Mouse (Mus musculus) spleen, embryonic (tissue): ENCODE measurements at regions not wholly inside any gene's neighbourhood (a gene's known extent, or its start where the extent isn't known, plus 50 kb on each side); places are given as distances from the start of the nearest gene placed in this dataset.

Experiments used
- CTCF ChIA-PET: fragments of 350-600 bp; sonication (Branson Sonifier 250); formaldehyde crosslinking; loops from one replicate; lab custom pipeline; 2022; lab: Charles Lee

DNA sequence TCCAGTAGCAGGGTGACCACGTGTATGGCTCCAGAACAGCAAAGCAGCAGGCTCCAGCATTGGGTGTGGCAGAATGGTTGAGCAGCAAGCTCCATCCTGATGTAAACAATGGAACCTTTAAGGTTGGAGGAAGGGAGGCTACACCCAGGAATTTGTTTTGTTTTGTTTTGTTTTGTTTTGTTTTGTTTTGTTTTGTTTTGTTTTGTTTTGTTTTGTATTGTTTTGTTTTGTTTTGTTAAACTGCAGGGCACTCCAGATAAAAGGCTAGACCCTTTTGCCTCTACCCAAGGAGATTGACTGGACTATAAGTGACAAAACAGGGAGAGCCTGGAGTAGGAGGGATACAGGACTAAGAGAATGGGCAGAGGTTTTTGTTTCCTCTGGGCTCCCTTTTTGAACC lies 647.5 kb downstream of the Kcnj3 start:
- CTCF ChIA-PET: no interaction called here

DNA sequence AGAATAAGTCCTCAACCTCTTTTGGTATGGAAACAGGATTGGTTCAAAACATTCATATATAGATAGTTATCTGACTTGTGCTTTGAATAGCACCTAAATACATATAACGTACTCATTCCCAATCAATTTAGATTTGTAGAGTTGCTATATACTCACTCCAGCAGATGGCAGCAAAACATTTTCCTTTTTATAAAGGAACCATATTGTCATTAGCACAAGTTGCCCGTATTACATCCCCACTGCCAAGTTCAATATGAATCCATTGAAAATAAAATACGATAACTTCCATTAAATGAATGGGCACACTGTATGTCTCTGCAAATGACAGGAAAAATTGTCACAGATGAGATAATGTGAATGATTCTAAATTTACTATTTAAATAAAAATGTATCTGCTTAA lies 673.8 kb downstream of the Kcnj3 start:
- CTCF ChIA-PET: no interaction called here

- CTCF ChIA-PET: interaction anchor here (0.6 kb wide), 1 partner anchor 9 kb away, joined by 3 read pairs; no protein-coding TSS in a partner anchor
Observed at GRCm38 (mm10) chr2:56109975-56110374, 674.2 kb downstream of the Kcnj3 start.

DNA sequence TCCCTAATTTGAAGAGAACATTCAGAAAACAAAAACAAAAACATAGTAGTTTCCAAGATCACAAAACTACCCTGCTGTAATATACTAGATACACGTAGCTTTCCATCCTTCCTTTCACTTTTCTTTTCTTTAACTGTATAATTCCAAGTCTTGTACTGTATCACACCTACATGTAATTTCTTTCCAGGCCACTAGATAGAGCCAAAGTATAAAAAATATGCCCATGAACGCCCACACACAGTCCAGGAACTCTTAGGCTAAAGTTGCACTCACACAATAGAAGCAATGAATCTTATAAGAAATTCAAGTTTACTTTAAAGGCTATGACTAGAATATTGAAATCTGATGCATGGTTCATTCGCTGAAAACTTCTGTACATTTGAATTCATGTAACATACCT lies 678.7 kb downstream of the Kcnj3 start:
- CTCF ChIA-PET: no interaction called here

GRCm38 (mm10) chr2:56119368-56119767 lies 683.6 kb downstream of the Kcnj3 start:
- CTCF ChIA-PET: no interaction called here

GRCm38 (mm10) chr2:56147107-56147615 lies 711.4 kb downstream of the Kcnj3 start:
- CTCF ChIA-PET: no interaction called here

- CTCF ChIA-PET: no interaction called here
Observed at GRCm38 (mm10) chr2:56196449-56196848, 760.7 kb downstream of the Kcnj3 start.

DNA sequence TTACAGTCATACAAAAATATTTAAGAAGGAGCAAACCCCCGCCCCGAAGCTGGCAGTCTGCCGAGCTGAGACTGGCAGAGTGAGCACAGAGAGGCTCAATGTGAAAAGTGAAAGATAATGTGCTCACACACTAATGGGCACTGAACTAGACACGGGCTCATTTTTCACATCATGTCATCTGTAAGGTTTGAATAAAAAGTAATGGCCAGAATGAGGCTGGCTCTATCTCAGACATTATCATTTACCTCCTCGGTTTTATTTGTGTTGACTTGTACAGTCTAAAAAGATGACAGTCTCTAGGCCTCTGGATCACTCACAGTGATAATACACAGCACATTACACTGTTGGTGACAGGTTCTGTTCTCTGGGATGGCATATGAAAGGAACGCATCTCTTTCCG lies 791.7 kb downstream of the Kcnj3 start:
- CTCF ChIA-PET: no interaction called here

- CTCF ChIA-PET: no interaction called here
Observed at GRCm38 (mm10) chr2:56233042-56233441, 797.3 kb downstream of the Kcnj3 start.

- CTCF ChIA-PET: no interaction called here
Observed at GRCm38 (mm10) chr2:56257044-56257954, 821.5 kb downstream of the Kcnj3 start.

DNA sequence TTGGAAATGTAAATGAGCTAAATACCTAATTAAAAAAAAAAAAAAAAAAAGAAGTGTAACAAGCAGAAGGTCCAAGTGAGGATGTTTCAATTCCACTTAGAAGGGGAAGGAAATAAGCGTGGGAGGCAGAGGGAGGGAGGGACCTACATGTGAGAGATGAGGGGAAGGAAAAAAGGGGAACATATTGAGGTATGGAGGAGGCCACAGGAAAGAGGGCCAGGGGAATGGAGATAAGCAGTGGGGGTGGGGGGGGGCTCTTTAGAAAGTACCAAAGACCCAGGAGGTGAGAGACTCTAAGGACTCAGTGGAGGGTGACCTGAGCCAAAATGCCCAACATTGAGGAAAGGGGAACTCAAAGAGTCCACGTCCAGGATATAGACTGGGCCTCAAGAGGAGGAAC lies 818.9 kb downstream of the Nr4a2 start:
- CTCF ChIA-PET: no interaction called here

DNA sequence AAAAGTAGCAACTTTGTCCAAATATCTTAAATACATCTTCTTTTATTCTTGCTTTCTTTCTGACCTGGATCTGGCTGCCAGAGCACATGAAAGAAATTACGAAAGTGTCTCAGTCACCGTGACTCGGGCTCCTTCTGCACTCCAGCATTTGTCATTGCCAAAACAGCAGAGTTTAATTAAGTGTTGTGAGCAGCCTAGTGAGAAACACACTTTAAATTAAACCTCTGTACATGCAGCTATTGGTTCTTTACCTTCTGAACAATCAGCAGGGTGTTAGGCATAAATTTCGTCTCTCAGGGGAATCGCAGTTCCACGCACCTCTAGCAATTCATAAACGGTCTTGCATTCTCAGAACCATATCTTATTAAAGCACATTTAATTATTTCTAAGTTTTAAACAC lies 802.1 kb downstream of the Nr4a2 start:
- CTCF ChIA-PET: interaction anchor here (0.6 kb wide), 1 partner anchor 21 kb away, joined by 3 read pairs; no protein-coding TSS in a partner anchor

- CTCF ChIA-PET: no interaction called here
Observed at GRCm38 (mm10) chr2:56322508-56322907, 801.3 kb downstream of the Nr4a2 start.

GRCm38 (mm10) chr2:56335974-56336373 lies 787.8 kb downstream of the Nr4a2 start:
- CTCF ChIA-PET: no interaction called here

GRCm38 (mm10) chr2:56364065-56364464 lies 759.7 kb downstream of the Nr4a2 start:
- CTCF ChIA-PET: no interaction called here
